Mouse (Mus musculus) embryo, embryonic 11 days (tissue): Measurements from ENCODE around the gene Krt12.

ENCODE experiments used
- DNase-seq: peaks from one replicate; pipeline ENCODE4 v3.0.0-alpha.2; 2015

The Krt12 gene

DNA sequence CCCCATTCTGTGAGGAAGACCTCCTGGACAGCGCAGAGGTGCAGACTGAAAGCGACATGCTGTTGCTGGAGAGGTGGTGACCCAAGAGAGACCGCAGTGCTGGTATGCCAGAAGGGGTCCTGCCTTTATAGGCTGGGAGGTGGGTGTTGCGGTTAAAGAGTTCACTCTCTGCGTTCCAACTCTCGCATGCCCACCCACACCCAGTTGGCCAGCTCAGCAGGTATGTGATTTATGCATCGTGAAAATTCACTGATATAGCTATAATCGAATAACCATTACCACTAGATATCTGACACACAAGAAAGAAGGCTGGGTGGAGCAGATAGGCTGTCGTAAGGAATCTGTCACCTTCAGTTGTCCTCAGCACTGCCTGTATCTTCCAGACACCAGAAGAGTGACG lies at the start of gene Krt12:
Gene Krt12, minus strand, starts transcription at position 101 of the 400 bp plus-strand sequence.
- DNase-seq = no peak

DNA sequence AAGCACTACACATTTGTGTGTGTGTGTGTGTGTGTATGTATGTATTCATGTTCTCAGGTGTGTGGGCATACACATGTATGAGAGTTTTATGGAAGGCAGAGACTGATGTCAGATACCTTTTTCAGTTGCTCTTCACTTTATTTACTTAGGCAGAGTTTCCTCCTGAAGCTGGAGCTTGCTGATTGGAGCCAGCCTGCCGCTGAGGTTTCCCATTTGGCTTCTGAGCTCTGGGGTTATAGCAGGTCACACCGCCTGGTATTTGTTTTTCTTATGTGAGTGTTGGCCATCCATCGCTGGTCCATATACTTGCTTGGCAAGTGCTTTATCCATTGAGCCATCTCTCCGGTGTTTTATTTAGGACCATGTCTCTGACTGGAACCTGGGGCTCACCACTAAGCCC lies 47.2 kb upstream of the Krt12 start:
- no peak for DNase-seq

DNA sequence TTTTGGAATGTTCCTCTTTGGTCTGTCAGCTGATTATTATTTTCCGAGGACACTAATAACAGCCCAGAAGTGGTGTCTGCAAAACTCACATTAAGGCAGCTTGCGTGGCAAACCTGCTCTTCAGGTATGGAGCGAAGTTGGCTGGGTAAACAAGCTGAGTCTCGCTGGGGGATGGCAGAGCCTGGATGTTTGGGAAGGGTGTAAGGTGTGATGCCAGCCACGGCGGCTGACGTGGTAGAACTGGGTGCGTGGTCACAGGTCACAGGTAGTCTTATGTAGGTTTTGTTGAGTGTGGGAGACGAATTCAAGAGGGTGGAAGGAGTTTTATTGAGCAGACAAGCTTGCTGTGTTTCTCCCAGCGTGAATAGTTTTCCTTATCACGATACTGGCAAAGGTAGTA lies 46.5 kb upstream of the Krt12 start:
- DNase-seq = no peak

DNA sequence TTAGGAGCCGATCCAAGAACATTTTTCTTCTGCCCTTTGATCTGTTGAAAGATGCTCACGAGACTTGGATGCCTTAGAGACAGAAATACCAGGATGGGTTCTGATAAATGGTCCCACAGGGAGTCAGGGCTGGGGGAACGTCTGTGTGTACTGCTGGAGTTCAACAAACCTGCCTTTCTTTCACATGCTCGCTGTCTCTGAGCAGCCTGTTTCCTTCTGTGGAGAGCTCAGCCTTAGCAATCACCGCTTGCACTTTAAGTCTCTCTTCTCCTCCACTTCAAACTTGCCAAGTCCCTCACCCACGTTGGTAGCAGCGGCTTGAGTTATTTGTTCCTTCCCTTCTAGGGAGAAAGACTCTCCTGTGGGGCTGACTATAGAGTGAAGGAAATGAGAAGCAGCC lies 44.3 kb upstream of the Krt12 start:
- DNase-seq = peak; percentile 48

DNA sequence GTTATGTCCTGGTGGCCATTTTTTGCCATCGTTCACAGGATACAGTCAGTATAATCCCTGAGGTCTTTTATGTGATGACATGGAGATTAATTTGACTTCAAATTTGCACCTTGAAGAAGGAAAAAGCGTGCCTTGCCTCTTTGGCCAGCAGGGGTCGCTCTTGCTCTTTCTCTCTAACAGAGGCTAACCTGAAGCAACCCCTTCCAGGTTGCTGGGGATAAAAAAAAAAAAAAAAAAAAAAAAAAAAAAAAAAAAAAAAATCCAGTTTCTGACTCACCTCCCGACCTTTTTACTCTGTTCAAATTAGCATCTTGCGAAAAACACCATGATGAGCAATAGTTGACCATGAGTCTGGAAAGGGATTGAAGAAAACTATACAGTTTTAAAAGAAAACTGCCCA lies 42.8 kb upstream of the Krt12 start:
- DNase-seq = peak; percentile 89

DNA sequence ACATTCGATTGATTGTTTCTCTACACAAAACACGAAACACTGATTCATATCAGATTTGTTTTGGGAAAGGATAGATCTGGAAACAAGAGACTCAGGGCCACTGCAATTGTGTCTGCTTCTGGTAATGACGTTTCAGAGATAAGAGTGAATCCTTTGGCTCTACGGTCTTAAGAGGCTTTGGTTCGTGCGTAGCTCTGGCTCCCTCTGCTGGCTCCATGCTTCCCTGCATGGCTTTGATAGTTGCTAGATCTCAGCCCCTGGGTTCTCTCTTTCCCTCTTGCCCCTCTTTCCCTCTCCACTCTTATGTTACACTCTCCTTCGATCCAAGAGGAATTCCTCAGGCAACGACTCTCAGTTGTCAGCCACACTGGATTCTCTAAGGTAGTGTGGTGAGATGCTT lies 41.1 kb upstream of the Krt12 start:
- DNase-seq = peak; percentile 84

DNA sequence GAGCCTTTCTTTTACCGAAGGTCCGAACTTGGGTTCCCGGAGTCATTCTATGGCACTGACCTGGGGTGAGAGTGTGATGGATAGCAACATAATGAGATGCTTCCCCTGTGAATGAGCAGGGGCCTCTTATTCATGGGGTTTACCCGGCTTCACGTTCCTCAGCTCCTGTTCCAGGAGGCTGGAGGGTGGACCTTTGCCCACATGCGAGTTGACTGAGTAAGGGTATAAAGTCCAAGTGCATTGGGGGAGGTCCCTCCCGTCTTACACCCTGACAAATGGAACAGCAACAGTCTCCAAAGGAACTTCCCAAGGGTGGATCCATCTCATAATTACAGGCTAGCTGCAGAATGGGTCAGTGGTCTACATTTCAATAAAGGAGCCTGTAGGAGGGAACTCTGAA lies 39.7 kb upstream of the Krt12 start:
- no peak for DNase-seq

DNA sequence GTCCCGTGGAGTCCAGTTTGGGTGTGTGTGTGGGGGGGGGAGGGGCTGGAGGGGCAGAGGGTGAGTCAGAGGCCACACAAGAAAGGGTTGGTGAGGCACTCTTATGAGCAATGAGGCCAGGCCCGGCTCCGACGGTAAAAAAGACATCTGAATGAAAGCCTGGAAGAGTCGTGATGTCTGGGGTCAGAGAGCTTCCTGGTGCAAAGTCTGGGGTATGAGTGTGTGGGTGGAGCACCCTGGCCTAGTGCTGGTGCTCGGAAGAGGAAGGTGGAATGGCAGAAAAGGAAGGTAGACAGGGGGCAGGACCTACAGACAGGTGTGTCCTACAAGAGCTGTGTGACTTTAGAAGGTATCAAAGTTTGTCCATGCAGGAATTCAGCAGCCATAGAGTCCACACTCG lies 36.8 kb upstream of the Krt12 start:
- no peak for DNase-seq

DNA sequence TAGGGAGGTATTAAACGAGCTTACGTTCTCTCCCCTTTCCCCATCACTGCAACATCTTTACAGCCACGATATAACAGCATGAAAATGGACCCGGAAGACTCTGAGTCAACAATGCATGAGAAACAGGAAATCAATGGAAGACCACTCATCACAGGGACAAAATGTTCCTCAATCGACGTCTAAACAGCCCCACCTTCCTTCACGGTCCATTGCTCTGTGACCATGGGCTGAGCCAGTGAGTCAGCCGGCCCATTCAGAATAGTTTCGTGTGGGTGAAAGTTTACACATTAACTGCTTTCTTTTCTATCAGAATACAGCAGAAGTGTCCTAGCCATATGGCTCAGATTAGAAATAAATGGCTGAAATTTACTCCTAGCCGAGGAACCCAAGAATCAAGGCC lies 32.7 kb upstream of the Krt12 start:
- DNase-seq = no peak

DNA sequence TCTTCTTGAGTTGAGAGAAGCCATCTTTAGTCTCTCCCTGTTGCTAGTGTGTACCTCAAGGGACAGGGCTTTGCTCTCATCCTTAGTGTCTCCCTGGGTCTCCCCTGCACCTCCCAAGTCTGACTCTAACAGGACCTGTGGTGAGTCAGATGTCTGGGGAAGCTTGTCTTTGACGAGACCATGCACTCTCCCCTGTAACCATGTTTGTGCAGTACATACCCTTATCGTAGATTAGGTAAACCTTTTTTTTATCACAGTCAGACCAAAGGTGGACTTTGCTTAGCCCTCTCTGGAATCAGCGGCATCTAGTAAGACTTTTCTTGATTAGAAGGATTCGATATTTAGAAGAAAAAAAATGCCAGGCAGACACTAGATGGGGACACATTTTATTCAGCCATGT lies 32.0 kb upstream of the Krt12 start:
- no peak for DNase-seq

DNA sequence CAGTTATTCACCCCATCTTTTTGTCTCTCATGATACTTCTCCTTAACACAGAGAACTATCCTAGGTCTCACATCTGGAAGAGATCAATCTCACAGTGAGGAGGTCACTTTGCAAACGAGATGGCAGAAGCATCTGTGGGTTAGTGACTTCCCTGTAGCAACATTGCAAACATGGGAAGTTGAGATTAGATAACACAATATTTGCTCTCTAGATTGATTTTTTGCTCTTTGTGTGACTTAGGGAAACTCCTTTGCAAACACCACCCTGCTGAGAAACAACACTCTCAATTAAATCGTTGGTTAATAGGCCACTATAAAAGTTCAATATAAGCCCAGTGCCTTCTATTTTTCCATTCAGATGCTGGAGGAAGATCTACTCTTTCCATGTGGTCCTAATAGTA lies 26.7 kb upstream of the Krt12 start:
- no peak for DNase-seq

DNA sequence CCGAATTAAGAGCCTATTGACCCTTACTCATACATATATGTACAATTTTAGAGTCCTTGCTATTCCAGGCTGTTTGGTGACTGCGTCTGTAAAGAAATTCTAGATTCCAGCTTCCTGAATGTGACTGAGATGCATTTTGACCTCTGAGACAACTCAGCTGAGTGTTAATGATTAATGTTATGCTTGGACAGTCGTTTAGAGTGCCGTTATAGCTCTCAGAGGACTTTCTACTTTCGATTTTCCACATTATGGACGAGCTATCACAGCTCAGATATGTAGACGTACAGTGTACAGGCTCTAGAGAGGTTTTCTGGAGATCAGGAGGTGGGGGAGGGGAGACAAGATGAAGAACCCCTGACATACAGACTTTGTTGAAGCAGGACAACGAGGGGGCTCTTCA lies 19.2 kb upstream of the Krt12 start:
- DNase-seq = no peak

DNA sequence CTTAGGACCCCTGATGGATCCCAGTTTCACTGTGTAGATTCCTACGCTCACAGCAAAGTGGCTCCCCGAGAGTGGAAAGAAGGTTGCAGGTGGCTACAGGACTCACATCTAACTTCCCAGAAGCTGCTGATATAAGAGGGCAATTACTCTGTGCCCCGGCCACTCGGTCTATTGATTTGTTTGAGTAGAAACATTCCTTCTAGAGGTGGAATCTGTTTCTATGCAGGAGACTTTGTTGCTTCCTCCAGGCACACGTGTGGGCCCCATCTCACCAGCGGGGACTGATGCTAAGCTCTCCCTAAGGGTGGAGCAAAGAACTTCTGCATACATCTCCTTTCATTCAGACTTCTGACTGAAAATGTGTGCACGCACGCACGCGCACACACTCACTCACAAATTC lies 17.4 kb upstream of the Krt12 start:
- no peak for DNase-seq

DNA sequence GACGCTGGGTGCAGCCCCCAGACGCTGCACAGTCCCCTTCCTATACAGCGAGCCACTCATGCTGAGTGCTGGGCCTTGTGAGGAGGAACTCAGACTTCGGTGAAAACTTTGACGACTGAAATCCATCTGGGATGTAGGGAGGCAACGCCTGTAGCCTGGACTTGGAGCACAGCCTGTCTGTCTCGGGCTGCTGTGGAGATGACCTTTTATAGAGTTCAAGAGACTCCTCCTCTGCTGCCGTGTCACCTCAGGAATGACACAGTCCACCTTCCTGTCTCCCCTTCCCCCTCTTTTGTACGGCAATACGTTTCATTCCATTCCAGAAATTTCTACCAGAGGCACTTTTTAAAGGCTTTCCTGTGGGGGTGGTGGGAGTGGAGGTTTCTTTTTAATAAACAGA lies 15.9 kb upstream of the Krt12 start, which contains the start of gene Krt20:
Gene Krt20, minus strand, starts transcription at position 179 of the 400 bp plus-strand sequence.
- no peak for DNase-seq

DNA sequence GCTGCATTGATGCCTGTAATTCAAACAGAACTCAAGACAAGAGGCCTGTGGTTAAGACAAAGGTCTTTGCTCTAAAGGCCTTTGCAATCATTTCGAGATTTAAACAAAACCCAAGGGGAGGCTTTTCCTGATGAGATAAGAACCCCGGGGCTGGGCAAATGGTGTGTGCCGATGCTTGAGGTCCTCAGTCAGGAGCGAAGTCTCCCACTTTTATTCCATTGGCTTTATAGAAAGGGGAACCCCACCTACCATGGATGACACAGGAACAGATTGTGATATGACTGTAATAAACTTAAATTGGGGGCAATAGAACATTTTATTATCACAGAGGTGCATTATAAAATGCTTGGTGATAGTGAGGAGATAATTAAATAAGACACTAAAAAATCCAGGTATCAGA lies 14.6 kb upstream of the Krt12 start:
- DNase-seq = no peak

DNA sequence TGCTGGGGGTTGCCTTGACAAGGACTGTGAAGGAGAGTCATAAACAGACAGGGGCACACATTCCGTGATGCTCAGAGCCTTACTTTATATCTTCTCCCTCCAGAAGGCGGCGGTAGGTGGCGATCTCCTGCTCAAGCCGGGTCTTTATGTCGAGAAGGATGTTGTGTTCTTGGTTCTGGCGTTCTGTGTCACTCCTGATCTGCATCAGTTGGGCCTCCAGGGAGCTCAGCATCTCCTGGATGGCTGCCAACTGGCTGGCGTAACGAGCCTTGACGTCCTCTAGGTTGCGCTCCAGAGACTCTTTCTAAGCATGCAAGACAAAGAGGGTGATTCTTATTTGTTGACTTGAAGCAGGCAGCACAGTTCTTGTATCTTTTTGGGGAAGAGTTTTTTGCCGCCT lies 8.6 kb upstream of the Krt12 start:
- peak; percentile 28 for DNase-seq

DNA sequence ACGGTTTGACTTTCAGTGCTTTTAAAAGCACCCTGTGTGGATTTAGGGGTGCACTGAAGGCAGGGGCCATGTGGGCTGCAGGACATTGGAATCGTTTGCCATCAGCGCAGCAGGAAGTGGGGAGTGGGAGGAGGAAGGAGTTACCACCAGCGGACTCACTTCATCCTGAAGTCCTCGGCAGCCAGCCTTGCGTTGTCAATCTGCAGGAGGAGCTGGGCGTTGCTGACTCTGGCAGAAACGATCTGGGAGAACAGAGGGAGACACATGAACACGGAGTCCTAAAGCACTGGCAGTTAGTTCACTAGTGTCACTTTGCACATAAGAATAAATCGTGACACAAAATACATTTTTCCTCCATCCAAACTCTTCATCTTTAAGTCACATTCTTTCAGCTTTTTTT lies 1.5 kb downstream of the Krt12 start:
- no peak for DNase-seq

DNA sequence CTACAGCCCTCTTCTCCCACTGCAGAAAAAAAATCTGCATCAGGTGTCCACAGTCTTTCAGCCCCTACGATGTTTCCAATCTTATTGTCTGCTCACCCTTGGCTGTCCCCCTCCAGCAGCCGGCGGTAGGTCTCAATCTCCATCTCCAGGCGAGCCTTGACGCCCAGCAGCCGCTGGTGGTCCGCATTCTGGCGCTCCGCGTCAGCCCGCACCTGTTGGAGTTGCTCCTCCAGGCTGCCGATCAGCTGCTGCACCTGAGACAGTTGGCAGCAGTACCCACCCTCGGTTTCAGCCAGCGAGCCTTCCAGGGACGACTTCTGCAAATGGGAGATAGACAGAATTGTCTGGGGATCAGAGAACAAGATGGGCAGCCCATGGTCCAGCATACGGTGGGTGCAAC lies 4.2 kb downstream of the Krt12 start:
- no peak for DNase-seq

DNA sequence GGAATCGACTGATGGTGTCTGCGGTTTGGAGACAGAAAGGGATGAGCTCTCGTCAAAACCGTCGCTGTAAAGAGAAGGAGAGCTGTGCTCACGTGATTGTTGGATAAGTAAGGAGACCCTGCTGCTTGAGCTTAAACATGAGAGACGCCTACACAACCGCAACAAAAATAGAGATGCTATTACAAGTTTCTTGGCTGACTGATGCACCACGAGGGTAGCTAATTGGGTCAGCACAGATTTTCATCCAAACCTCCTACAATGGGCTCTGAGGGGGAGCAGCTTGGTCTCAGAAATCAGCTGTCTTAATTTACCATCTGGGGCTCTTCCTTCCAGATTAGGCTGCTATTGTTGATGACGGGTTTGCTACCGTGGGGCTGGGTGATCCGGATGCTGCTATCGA lies 5.2 kb downstream of the Krt12 start:
- no peak for DNase-seq

DNA sequence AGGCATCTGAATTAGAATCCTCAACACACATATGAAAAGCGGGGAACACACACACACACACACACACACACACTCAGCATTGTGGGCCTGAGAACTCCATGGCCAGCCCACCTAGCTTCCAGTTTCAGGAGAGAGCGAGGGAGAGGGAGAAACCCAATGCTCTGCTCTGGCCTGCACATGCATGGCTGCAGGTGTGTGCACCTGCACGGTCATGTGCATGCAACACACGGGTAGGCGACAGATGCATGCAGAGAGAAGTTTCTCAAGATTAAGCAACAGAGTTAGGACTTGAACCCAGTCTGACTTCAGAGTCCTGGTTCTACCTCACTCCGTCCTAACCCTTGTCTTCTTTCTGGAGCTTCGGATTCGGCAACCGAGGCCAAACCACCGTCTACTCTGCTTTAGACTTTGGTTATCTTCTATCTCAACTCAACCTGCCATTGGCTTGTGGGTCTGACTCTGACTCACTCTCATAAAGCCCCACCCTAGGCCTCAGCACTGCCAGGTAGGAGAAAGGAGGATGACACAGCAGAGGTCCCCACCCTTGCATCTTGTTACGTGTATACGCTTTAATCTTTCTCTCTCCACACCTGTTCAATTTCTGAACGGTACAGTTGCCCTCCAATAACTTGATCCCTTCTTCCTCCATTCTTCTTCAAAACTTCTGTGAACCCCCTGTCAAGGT lies 7.5 kb downstream of the Krt12 start:
- no peak for DNase-seq

DNA sequence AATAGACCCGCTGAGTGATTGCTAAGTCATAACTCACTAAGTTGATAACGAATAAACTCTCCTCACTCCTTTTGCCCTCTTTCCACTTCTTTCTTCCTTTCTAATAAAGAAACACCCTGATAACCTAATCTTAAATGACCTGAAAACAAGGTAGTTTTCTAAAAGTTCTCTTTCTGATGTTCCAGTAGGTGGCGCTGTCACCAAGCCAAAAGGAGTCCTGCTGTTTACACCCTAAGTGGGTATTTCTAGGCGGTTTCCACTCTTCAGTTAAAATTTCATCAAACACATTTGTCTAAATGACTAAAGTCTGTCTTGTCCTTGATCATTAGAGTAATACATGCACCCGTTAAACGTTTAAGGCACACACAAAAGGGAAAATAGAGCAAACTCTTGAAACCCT lies 8.8 kb downstream of the Krt12 start:
- peak; percentile 66 for DNase-seq

DNA sequence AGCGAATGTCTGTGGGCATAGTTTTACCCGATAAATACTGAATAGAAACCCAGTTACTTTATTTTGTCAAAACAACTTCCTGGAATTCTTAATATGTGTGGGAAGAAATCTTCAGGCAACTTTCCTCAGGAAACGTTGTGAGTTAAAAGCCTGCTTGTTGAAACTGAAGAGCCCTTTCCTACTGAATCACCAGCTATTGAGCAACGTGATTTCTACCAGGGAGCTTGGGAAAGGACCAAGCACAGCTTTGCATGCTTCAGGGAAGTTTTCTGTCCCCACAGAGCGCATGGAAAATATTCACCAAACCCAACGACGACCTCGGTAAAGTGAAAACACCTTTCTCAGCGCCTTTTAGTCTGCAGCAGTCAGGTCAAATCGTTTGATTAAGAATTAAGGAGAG lies 15.9 kb downstream of the Krt12 start:
- DNase-seq = no peak

DNA sequence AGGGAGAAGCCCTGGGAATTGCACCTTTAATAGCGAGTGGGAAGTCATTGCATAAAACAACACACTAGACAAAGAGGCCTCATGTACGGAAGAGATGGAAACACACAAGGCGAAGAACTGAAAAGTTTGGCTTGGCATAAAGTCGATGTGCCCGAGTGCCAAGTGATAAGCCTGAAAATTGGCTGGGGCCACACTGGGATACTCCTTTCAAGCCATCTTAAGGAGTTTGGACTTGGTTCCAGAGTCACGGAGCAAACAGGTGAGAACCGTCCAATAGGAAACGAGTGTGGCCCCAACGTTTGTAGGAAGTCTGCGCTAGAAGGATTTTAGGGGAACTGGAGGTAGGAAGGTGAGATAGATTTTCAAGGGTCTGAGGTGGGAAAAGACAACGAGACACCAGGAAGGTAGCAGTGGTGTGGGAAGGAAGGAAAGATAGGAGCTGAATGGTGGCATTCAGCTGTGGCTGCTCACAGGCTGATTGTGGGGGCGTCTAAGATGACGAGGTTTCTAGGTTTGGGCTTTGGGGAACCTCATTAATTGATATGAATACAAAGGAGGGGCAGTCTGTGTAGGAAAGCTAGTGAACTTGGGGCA lies 22.0 kb downstream of the Krt12 start:
- no peak for DNase-seq

DNA sequence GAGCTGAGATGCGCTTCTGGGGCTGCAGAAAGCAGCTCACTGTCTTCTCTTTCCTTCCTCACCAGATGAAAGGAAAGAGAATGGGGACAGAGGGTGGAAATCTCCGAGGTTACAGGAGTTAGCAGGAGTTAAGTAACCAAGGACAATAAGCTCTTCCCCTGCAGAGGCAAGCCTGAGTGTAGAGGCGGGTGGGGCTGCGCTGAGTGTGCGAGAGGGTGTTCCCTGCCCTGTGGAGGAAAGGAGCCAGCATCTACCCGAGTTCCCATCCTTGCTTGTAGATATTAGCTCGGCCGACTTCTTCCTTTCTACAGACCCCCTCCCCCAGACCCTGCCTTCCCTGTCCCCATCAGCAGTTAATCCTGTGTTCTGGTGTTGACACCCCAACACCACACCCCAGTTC lies 23.2 kb downstream of the Krt12 start:
- DNase-seq = no peak

DNA sequence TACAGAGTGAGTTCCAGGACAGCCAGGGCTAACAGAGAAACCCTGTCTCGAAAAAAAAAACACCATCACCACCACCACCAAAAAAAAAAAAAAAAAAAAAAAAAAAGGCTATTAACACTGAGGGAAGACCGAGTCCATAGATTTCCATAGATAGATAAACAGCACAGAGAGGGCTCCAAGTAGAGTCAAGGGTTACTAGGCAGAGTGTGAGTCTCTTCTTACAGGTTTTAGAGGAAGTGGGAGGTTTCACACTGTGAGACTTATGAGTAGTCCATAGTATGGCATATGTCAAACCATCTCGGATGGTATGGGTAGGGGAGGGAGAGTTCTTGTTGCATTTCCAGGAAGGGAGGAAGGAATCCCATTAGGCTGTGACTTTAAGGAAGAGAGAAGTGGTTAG lies 24.0 kb downstream of the Krt12 start:
- DNase-seq = no peak
